Mouse (Mus musculus) Muller cell, postnatal 12 days (primary cell): ENCODE data around the gene Rhbdd3.

Source experiments
- DNase-seq: peaks from one replicate; pipeline ENCODE4 v3.0.0-alpha.2; 2015; ENCODE audit errors: inconsistent ontology term

Gene Rhbdd3

GRCm38 (mm10) chr11:5129035-5129480, 30.3 kb downstream of the Rhbdd3 start:
- DNase-seq = peak; percentile 78

DNA sequence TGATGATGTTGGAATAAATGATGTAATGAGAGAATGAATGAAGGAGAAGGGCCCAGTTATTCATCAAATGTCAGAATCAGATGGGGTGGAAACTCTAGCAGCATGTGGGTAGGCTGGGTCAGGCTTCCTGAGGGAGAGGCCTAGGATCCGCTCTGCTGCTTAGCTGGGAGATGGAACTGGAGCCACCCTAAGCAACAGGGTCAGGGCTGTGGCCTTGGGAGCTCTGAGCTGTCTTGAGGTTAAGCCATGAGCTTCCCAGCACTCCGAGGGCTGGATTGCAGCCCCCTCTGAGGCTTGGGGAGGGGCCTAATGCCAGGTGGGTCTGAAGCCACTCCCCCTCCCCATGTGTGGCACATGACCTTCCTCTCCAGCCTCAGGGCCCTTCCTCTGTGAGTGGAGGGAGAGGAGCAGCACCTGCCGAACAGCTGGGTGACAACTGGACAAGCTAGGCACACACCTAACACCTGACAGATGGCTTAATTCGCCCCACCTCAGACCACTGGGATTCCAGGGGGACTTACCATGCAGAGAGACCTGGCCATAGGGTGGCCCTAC, 31.5 kb downstream of the Rhbdd3 start:
- no peak for DNase-seq

- DNase-seq = no peak
Measured at GRCm38 (mm10) chr11:5132751-5133150, 34.0 kb downstream of the Rhbdd3 start.

DNA sequence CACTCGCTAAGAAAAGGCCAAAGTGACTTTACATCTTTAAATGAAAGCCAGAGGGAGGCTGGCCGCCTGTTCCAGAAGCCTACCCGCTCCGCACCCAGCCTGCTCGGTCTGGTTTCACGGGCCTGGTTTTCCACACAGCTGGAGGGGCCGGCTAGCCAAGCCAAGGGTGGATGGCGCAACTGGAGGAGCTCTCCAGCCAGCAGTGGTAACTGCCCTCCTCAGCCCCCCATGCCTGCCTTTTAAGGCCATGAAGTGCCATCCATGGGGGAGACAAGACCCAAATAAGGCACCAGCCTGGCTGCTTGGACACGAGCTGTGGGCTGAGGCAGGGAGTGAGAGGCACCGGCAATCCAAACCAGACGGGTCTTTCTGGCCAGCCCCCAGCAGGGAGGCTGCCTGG, 37.2 kb downstream of the Rhbdd3 start:
- no peak for DNase-seq

- DNase-seq = no peak
Measured at GRCm38 (mm10) chr11:5138642-5139041, 39.9 kb downstream of the Rhbdd3 start.

DNA sequence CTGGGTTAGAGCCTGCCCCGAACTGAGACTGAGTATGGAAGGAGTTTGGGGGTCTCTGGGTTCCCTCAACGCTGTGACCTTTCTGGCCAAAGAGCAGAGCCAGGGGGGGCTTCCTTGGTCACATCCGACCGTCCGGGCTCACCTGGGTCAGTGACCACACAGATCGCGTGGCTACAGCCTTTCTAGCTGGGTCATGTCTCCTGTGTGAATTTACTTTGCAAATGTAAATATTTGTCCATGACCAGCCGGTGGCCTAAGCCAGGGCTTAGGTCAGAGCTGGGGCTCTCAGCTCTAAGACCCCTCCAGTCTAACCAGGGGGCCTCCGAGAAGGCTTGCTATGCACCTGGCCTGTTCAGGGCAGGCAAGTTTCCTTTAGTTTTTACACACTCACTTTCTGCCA, 40.6 kb downstream of the Rhbdd3 start:
- no peak for DNase-seq

- DNase-seq = peak; percentile 68
Measured at GRCm38 (mm10) chr11:5140619-5141018, 41.9 kb downstream of the Rhbdd3 start.

DNA sequence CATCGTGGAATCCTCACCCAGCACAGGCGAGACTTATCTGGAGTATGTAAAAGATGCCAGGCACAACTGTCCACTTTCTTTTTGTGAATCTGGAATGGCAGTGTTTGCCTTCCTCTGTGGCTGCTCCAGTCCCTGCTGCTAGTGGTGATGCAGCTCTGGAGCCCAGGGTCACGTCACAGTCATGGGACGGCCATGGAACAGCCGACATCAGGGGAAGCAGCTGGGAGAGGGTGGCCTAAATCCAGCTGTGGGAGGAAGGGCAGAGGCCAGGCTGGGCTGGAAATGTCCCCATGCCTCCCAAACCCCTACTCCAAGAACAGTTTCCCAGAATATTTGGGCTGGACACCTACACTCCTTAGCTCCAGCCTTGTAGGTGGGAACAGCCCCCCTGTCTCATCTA, 42.5 kb downstream of the Rhbdd3 start:
- no peak for DNase-seq

GRCm38 (mm10) chr11:5141965-5142364, 43.2 kb downstream of the Rhbdd3 start:
- DNase-seq = no peak

- DNase-seq = no peak
Measured at GRCm38 (mm10) chr11:5145600-5145999, 46.9 kb downstream of the Rhbdd3 start.

- peak; percentile 47 for DNase-seq
Measured at GRCm38 (mm10) chr11:5149249-5149648, 50.5 kb downstream of the Rhbdd3 start.

DNA sequence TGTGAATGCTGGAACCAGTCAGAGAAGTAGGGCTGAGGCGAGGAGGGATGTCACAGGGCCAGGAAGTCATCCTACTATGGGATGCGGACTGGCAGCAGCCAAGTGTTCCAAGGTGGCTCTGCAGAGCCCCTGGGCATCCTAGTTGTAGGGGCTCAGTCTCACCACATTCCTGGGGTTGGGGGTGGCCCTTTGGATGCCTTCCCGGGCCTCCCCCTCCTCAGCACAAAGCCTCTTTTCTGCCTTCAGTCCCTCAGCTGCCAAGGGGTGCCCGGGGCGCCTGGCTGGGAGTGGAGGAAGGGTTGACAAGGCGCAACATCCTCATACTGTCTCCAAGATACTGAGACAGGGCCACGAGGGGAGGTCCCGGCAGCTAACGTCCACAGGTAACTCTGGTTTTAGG, 51.2 kb downstream of the Rhbdd3 start:
- peak; percentile 35 for DNase-seq

DNA sequence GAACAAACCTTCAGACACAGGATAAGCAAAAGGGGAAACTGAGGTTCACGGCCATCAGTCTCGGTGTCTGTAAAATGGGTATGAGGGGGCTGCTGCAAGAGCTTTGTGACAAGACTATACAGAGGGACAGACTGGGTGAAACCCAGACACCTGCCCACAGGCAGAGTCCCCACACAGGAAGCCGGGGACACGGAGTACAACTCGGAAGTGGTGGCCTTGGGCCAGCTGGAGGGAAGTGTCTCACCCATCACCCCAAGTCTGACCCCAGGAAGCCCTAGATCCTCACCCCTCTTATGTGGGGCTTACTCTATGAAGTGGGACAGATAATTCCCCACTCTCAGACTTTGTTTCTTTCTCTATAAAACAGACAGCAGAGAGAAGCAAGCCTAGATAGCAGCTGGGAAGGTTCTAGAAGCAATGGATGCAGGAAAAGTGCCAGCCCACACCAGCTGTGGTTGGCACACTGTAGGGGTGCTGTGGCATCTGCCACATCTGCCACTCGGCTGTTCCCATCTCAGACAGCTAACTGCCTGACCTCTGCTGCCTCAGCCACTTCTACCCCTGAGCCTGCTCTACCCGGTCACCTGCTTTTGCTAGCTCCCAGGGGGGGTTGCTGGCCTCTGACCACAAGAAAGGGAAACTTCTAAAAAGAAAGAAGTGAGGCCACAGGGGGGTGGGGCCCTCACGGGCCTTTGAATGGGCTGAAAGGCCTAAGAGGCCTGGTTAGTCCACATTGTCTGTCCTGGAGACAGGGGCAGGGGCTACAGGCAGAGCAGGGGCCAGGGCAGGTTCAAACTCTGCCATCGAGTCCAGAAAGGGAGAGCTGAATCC, 51.9 kb downstream of the Rhbdd3 start:
- peak; percentile 18 for DNase-seq

DNA sequence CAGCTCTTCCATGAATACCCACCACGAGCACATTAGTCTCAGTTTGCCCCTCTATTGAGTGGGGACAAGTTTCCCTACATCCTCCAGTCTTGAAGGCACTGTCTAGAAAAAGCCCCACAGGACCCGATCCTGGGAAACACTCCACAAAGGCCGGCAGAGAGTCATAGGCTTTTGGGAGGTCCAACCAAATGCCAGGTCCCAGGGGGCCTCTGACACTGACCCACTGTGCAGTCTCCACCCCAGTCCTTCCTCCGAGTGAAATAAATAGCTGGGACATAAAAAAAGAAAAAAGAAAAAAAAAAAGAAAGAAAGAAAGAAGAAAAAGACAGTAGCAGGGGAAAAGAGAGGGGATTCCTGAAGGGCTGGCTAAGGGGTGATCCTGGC, 52.5 kb downstream of the Rhbdd3 start:
- no peak for DNase-seq

- peak; percentile 46 for DNase-seq
Measured at GRCm38 (mm10) chr11:5151680-5152337, 53.1 kb downstream of the Rhbdd3 start, which contains the start of gene Emid1. Emid1 (minus strand) TSS chr11:5152257.

- DNase-seq = no peak
Measured at GRCm38 (mm10) chr11:5154961-5155805, 56.5 kb downstream of the Rhbdd3 start.
